Mouse (Mus musculus): ENCODE results near the gene Fat2.
A peak's percentile ranks its signal among the peaks of the same experiment; 100 is the strongest.

GRCm38 (mm10) chr11:55204159-55204596 is 132.2 kb downstream of the Fat2 start, which contains the start of gene Slc36a1:
- TF ChIP-seq EP300 (IDR thresholded peaks at IDR 0.05) (no peak), CTCF (IDR thresholded peaks at IDR 0.05) (peak; percentile 100)
